Mouse (Mus musculus): ENCODE measurements at regions not wholly inside any gene's neighbourhood (a gene's known extent, or its start where the extent isn't known, plus 50 kb on each side); places are given as distances from the start of the nearest gene placed in this dataset.

- no peak for DNase-seq
Observed at GRCm38 (mm10) chr3:81482742-81483141, 446.5 kb downstream of the Pdgfc start.

GRCm38 (mm10) chr3:81483363-81483762 is 447.1 kb downstream of the Pdgfc start:
- peak in 1 of 2 experiments; percentile 6 for DNase-seq

- no peak for DNase-seq
Observed at GRCm38 (mm10) chr3:81505316-81505715, 427.1 kb upstream of the Ctso start.

GRCm38 (mm10) chr3:81508611-81509010 is 423.8 kb upstream of the Ctso start:
- no peak for DNase-seq

GRCm38 (mm10) chr3:81521804-81522203 is 410.6 kb upstream of the Ctso start:
- no peak for DNase-seq

GRCm38 (mm10) chr3:81530872-81531271 is 401.5 kb upstream of the Ctso start:
- DNase-seq: no peak

- DNase-seq: no peak
Observed at GRCm38 (mm10) chr3:81535448-81536205, 396.8 kb upstream of the Ctso start.

GRCm38 (mm10) chr3:81554773-81555172 is 377.6 kb upstream of the Ctso start:
- peak in 1 of 2 experiments; percentile 1 for DNase-seq

GRCm38 (mm10) chr3:81562610-81563258 is 369.7 kb upstream of the Ctso start:
- no peak for DNase-seq

- DNase-seq: no peak
Observed at GRCm38 (mm10) chr3:81563858-81564756, 368.3 kb upstream of the Ctso start.

- DNase-seq: no peak
Observed at GRCm38 (mm10) chr3:81564757-81565063, 367.7 kb upstream of the Ctso start.

- DNase-seq: no peak
Observed at GRCm38 (mm10) chr3:81583387-81584027, 348.9 kb upstream of the Ctso start.

- no peak for DNase-seq
Observed at GRCm38 (mm10) chr3:81589109-81589508, 343.3 kb upstream of the Ctso start.

- DNase-seq: no peak
Observed at GRCm38 (mm10) chr3:81629157-81629556, 303.2 kb upstream of the Ctso start.

GRCm38 (mm10) chr3:81658490-81658889 is 273.9 kb upstream of the Ctso start:
- no peak for DNase-seq

GRCm38 (mm10) chr3:81661620-81662019 is 270.8 kb upstream of the Ctso start:
- no peak for DNase-seq

GRCm38 (mm10) chr3:81666262-81666661 is 266.1 kb upstream of the Ctso start:
- no peak for DNase-seq

GRCm38 (mm10) chr3:81676570-81676969 is 255.8 kb upstream of the Ctso start:
- no peak for DNase-seq

- DNase-seq: no peak
Observed at GRCm38 (mm10) chr3:81701974-81702697, 230.3 kb upstream of the Ctso start.

- DNase-seq: no peak
Observed at GRCm38 (mm10) chr3:81718911-81719310, 213.5 kb upstream of the Ctso start.

- DNase-seq: no peak
Observed at GRCm38 (mm10) chr3:81735463-81735862, 196.9 kb upstream of the Ctso start.

GRCm38 (mm10) chr3:81736838-81737237 is 195.6 kb upstream of the Ctso start:
- DNase-seq: no peak

All from kidney, postnatal 25 days (tissue).